Mouse (Mus musculus): ENCODE data around the gene Wdr1. TPM values are rescaled to one million over a fixed set of nuclear protein-coding genes. Genes with fewer than 3 reads are reported as not detected.
"Not testable (repeated sequence)": the region's sequence is repeated elsewhere in the genome, so short reads cannot be mapped to it uniquely, and the experiment has no call there.

Gene Wdr1
- polyA plus RNA-seq, 1 experiment from 2014 or later, result 219 TPM

DNA sequence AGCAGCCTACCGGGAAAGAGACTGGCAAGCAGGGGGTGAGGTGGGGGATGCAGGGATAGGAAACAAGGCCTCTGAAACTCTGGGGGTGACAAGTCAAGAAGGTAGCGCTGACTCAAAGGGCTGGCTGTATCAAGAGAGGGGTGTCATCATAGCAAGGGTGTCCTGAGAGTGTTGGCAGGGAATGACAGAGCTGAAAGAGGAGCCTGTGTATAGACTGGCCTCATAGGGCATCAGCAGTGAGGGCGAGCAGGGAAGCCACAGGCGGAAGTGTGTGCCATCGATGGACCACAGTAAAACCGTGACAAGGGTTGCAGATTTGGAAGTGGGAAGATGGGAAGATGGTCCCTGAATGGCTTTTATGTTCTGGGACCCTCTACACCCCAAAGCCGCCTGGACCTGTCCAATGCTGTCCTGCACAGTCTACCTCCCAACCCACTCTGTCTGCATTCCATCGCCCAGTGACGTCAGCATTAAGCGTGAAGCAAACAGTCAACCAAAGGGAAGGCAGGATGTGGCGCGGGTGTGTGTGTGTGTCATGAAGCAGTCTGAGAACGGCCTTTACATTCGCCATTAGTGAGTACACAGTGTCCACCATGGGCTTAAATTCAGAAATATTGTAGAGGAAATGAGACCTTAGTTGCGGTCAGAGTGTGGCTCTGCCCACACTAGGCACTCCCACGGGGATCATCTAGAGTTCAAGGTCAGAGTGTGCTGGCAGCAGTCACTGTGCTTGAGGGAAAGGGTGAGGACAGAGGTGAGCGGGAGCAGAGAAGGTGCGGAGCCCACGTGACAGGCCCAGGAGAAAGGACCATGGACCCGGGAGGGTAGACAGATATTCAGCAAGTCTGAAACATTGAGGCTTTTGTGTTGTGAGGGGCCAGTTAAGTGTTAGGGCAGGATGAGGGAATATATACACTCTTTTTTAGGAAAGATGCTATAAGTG is 74.1 kb downstream of the Wdr1 start:
- H3K27me3 ChIP-seq, result no peaks in the 10 kb centered on the region
- H3K4me2 ChIP-seq (replicated peaks), result no peak overlapping the region
- no peak overlapping the region for H3K27ac ChIP-seq
- no peaks in the 10 kb centered on the region for H3K36me3 ChIP-seq
- peaks cover 8% of the 10 kb centered on the region; the same call in 1 of the 2 replicates for H3K4me1 ChIP-seq
- H3K9me3 ChIP-seq, result no peaks in the 10 kb centered on the region
- no peak overlapping the region for H3K9ac ChIP-seq
- WGBS, result 80% methylated on average over 20 of the region's 20 CpGs
- ATAC-seq (ENCODE audit: insufficient number of reproducible peaks, insufficient read depth, low FRiP score, low TSS enrichment), result no peak
- H3K4me3 ChIP-seq, result no peak overlapping the region

DNA sequence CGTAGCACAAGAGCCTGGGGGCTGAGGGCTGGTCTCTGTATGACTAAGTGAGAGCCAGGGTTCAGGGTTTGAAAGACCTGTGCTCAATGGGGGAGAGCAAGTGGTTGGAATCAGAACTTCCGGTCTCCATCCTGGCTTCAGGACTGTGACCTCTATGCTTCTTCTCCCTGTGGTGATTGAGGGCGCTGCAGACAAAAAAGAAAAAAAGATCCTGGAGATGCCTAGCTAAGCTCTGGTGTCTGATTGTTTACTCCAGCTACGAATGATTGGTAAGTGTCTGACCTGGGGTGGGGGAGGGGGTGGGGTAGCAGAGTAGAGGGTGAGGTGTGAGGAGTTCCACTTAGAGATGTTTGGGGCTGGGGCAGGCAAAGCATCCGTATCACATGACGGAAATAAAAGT is 75.0 kb downstream of the Wdr1 start:
- H3K4me3 ChIP-seq, result no peak overlapping the region
- WGBS, result 51% methylated on average over 6 of the region's 6 CpGs
- H3K36me3 ChIP-seq, result no peaks in the 10 kb centered on the region
- no peaks in the 10 kb centered on the region for H3K27me3 ChIP-seq
- H3K4me1 ChIP-seq, result peaks cover 12% of the 10 kb centered on the region; the same call in 1 of the 2 replicates
- no peak overlapping the region for H3K4me2 ChIP-seq (replicated peaks)
- no peak for ATAC-seq (ENCODE audit: insufficient number of reproducible peaks, insufficient read depth, low FRiP score, low TSS enrichment)
- no peak overlapping the region for H3K9ac ChIP-seq
- H3K27ac ChIP-seq, result no peak overlapping the region
- H3K9me3 ChIP-seq, result no peaks in the 10 kb centered on the region

GRCm38 (mm10) chr5:38487247-38487646 is 75.8 kb downstream of the Wdr1 start:
- ATAC-seq (ENCODE audit: insufficient number of reproducible peaks, insufficient read depth, low FRiP score, low TSS enrichment), result no peak
- Histone ChIP-seq H3K9me3 (no peaks in the 10 kb centered on the region), H3K9ac (no peak overlapping the region), H3K27me3 (no peaks in the 10 kb centered on the region), H3K4me2 (replicated peaks) (no peak overlapping the region), H3K27ac (no peak overlapping the region), H3K36me3 (no peaks in the 10 kb centered on the region), H3K4me3 (no peak overlapping the region), H3K4me1 (peaks cover 12% of the 10 kb centered on the region; the same call in 1 of the 2 replicates)
- 84% methylated on average over 4 of the region's 4 CpGs for WGBS

- 73% methylated on average over 4 of the region's 4 CpGs for WGBS
Observed at GRCm38 (mm10) chr5:38485946-38486345, 77.1 kb downstream of the Wdr1 start.

DNA sequence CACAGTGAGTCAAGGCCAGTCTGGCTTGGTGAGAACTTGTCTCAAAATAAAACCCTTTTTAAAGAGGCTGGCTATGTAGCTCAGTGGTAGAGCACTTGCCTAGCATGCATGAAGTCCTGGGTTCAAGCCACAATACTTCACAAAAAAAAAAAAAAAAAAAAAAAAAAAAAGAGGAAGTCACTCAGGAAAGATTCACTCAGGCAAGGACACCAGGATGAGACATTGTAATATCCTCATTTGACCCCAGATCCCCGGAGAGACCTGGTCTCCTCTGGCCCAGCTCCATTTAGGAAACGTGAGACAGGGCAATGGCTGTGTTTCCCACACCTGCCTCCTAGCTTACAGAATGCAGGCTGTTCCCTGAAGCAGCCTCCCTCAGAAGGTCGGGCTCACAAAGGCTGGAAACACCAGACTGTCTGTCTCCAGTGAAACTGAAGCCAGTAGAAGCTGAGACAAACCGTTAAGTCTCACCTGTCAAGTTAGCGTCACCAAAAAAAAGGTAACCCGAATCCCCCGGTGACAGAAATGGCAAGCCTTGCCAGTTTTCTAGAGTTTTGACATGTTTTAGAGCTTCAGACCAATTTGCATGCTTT is 79.4 kb downstream of the Wdr1 start:
- no peak for ATAC-seq (ENCODE audit: insufficient number of reproducible peaks, insufficient read depth, low FRiP score, low TSS enrichment)
- H3K9me3 ChIP-seq, result no peaks in the 10 kb centered on the region
- no peaks in the 10 kb centered on the region for H3K36me3 ChIP-seq
- H3K4me1 ChIP-seq, result peaks cover 33% of the 10 kb centered on the region; the same call in 1 of the 2 replicates
- no peaks in the 10 kb centered on the region for H3K27me3 ChIP-seq
- 0 out of 2 replicates have a peak overlapping the region, but pooled peaks have one; percentile 18 for H3K27ac ChIP-seq
- no peak overlapping the region for H3K4me3 ChIP-seq
- H3K4me2 ChIP-seq (replicated peaks), result no peak overlapping the region
- 49% methylated on average over 7 of the region's 7 CpGs for WGBS
- no peak overlapping the region for H3K9ac ChIP-seq

More at GRCm38 (mm10) chr5:38485946-38486345, 77.1 kb downstream of the Wdr1 start:
- no peaks in the 10 kb centered on the region for H3K36me3 ChIP-seq
- 0 out of 2 replicates have a peak overlapping the region, but pooled peaks have one; percentile 4 for H3K9ac ChIP-seq
- H3K4me2 ChIP-seq (replicated peaks), result no peak overlapping the region
- no peaks in the 10 kb centered on the region for H3K9me3 ChIP-seq
- no peak overlapping the region for H3K27ac ChIP-seq
- H3K27me3 ChIP-seq, result no peaks in the 10 kb centered on the region
- H3K4me1 ChIP-seq, result peaks cover 17% of the 10 kb centered on the region; the same call in 1 of the 2 replicates
- no peak overlapping the region for H3K4me3 ChIP-seq
- no peak for ATAC-seq (ENCODE audit: insufficient number of reproducible peaks, insufficient read depth, low FRiP score, low TSS enrichment)

DNA sequence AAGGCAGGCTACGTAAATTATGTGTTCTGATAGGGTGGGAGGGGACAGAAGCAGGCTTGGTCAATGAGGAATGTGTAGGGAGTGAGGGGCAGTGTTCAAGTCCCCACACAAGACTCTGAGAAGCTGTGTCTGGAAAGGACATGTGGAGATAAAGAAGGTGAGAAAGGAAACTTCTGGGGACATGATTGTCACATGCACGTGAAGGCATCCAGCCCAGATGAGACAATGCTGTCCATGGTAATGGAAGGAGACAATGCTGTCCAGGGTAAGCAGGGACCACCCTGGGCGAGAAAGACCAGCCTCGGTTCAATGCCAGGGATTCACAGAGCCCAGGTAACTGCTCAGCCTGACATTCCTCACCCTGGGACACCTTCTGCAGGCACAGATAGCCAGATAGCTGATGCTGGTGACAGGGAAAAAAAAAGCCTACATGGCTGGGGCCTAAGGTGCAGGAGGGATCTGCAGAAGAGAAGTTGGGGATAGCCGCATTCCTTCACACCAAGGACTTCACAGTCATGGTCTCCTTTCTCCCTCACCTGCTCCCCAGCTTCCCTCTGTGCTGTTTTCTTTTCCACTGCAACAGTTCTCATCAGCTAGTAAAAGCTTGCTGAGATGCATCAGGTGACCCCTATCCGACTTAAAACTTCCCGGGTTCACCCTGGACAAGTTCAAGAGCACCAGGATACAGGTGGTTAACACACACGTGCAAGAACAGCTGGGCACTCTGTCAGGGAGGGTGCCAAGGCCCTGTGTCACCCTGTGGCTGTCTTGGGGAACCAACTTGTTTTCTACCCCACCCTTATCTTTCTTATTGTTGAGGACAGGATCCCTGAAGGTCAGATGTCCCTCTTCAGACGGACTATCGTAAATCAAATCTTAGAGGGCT is 82.0 kb downstream of the Wdr1 start:
- Histone ChIP-seq H3K27me3 (no peaks in the 10 kb centered on the region), H3K9ac (no peak overlapping the region), H3K36me3 (no peaks in the 10 kb centered on the region), H3K27ac (no peak overlapping the region), H3K4me3 (no peak overlapping the region), H3K4me1 (peaks cover 33% of the 10 kb centered on the region; the same call in 1 of the 2 replicates), H3K4me2 (replicated peaks) (no peak overlapping the region), H3K9me3 (no peaks in the 10 kb centered on the region)
- ATAC-seq (ENCODE audit: insufficient number of reproducible peaks, insufficient read depth, low FRiP score, low TSS enrichment), result no peak
- 85% methylated on average over 10 of the region's 10 CpGs for WGBS

GRCm38 (mm10) chr5:38479908-38480725 is 82.9 kb downstream of the Wdr1 start:
- no peaks in the 10 kb centered on the region for H3K36me3 ChIP-seq
- H3K27ac ChIP-seq, result no peak overlapping the region
- H3K4me1 ChIP-seq, result peaks cover 32% of the 10 kb centered on the region; the same call in 1 of the 2 replicates
- H3K4me3 ChIP-seq, result peak overlapping the region; percentile 17
- WGBS, result 27% methylated on average over 22 of the region's 22 CpGs
- no peak for ATAC-seq (ENCODE audit: insufficient number of reproducible peaks, insufficient read depth, low FRiP score, low TSS enrichment)
- H3K4me2 ChIP-seq (replicated peaks), result peak overlapping the region; percentile 46
- peak overlapping the region; percentile 37 for H3K9ac ChIP-seq
- no peaks in the 10 kb centered on the region for H3K9me3 ChIP-seq
- no peaks in the 10 kb centered on the region for H3K27me3 ChIP-seq

DNA sequence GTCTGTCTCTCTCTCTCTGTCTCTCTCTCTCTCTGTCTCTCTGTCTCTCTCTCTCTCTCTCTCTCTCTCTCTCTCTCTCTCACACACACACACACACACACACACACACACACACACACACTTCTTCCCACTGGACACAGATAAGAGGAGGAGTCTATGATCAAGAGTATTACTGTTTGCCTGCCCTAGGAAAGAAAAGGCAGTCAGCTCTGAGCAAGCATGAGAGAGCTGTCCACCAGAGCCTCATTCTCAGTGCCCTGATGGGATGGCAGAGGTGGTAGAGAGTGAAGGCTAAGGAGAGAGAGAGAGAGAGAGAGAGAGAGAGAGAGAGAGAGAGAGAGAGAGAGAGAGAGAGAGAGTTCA is 83.5 kb downstream of the Wdr1 start:
- H3K27me3 ChIP-seq; H3K36me3 ChIP-seq; ATAC-seq (ENCODE audit: insufficient number of reproducible peaks, insufficient read depth, low FRiP score, low TSS enrichment); H3K9me3 ChIP-seq; H3K27ac ChIP-seq: not testable (repeated sequence)
- peaks cover 27% of the 10 kb centered on the region; the same call in 1 of the 2 replicates for H3K4me1 ChIP-seq
- H3K4me2 ChIP-seq (replicated peaks), result peak overlapping the region; percentile 46
- H3K4me3 ChIP-seq, result peak overlapping the region; percentile 17
- peak overlapping the region; percentile 37 for H3K9ac ChIP-seq

DNA sequence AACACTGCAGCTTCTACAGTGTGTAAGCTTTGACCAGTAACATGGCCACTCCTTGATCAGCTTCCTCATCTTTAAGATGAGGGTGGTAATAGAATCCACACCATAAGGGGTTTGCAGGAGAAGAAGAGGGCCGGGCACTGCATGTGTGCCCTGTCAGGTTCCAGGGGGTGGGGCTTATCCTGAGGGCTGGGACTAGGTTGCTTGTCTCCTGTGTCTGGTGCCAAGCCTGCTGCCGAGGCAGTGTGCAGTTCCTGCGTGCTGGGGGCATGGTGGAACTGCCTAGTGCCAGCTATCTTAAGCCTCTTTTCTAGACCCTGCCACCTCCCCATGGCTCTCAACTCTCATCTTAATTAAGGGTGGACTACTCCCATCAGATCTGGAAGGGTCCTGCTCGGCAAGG is 84.0 kb downstream of the Wdr1 start:
- no peaks in the 10 kb centered on the region for H3K9me3 ChIP-seq

GRCm38 (mm10) chr5:38477731-38478445 is 85.1 kb downstream of the Wdr1 start:
- H3K4me3 ChIP-seq, result no peak overlapping the region
- no peak overlapping the region for H3K4me2 ChIP-seq (replicated peaks)
- H3K36me3 ChIP-seq, result no peaks in the 10 kb centered on the region
- no peaks in the 10 kb centered on the region for H3K9me3 ChIP-seq
- no peak overlapping the region for H3K27ac ChIP-seq
- peaks cover 21% of the 10 kb centered on the region; the same call in 1 of the 2 replicates for H3K4me1 ChIP-seq
- H3K27me3 ChIP-seq, result no peaks in the 10 kb centered on the region
- ATAC-seq (ENCODE audit: insufficient number of reproducible peaks, insufficient read depth, low FRiP score, low TSS enrichment), result no peak
- no peak overlapping the region for H3K9ac ChIP-seq
- WGBS, result 82% methylated on average over 7 of the region's 7 CpGs

More for the DNA sequence above, 84.0 kb downstream of the Wdr1 start:
- no peaks in the 10 kb centered on the region for H3K36me3 ChIP-seq
- ATAC-seq (ENCODE audit: insufficient number of reproducible peaks, insufficient read depth, low FRiP score, low TSS enrichment), result no peak
- peak overlapping the region; percentile 27; the same call in 1 of the 2 replicates for H3K9ac ChIP-seq
- peak overlapping the region; percentile 46 for H3K4me2 ChIP-seq (replicated peaks)
- H3K27ac ChIP-seq, result no peak overlapping the region
- no peak overlapping the region for H3K4me3 ChIP-seq
- H3K27me3 ChIP-seq, result no peaks in the 10 kb centered on the region
- H3K4me1 ChIP-seq, result peaks cover 25% of the 10 kb centered on the region; the same call in 1 of the 2 replicates
- 40% methylated on average over 4 of the region's 4 CpGs for WGBS
